Mouse (Mus musculus): ENCODE results near the gene Nupr1. TPM values are rescaled to one million over a fixed set of nuclear protein-coding genes. Genes with fewer than 3 reads are reported as not detected.

The Nupr1 gene
- polyA plus RNA-seq, 1 experiment from 2014 or later: 70.8 TPM

DNA sequence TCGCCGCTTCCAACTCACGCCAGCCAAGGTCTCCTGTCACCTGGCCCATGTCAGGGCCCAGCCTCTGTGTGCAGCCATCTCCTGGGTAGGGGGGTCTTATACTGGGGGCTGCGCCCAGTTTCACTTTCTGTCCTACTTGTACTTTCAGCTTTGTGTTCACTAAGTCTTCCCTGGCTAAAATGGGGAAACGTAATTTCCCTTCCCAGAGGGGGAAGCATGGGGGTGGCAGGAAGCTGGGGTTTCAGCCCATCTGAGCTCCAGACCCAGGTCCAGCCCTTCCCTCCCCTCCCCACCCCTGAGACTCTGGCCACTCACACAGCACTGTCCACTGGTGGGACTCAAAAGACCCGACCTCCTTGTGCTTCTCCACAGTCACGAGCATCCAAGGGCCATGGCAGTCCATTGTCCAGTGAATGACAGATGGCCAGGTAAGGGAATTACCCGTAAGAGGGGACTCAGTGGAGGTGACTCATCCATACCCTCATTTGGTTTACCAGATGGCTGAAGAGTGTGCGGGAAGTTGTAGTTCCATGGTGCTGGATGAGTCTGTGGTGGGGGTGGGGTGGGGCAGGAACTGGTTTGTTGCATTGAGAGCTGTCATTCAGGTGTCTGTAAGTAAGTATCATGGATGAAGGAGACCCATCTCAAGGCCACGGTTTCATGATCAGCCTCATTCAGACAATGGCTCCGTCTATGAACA, 35.6 kb downstream of the Nupr1 start, which contains the start of gene Il27:
TSS of gene Il27 (minus strand) at position 80 of the 700 bp plus-strand sequence.
- no peak for ATAC-seq
- Histone ChIP-seq H3K9ac (ENCODE audit: low read depth, low read length) (no peak within 1 kb of the TSS), H3K4me1 (ENCODE audit: control insufficient read depth, insufficient read depth, low read length) (no peaks in the 10 kb centered on the region), H3K9me3 (ENCODE audit: control insufficient read depth, low read length) (no peaks in the 10 kb centered on the region), H3K36me3 (ENCODE audit: control insufficient read depth, insufficient read depth, low read length) (no peaks in the 10 kb centered on the region), H3K4me3 (ENCODE audit: low read length) (no peak within 1 kb of the TSS), H3K27ac (ENCODE audit: low read length) (no peak within 1 kb of the TSS), H3K4me2 (ENCODE audit: low read depth, low read length) (no peak within 1 kb of the TSS), H3K27me3 (replicated peaks; ENCODE audit: control insufficient read depth, insufficient read depth, low read length) (no peaks in the 10 kb centered on the region)
- WGBS: 85% methylated on average over 11 of the region's 11 CpGs

DNA sequence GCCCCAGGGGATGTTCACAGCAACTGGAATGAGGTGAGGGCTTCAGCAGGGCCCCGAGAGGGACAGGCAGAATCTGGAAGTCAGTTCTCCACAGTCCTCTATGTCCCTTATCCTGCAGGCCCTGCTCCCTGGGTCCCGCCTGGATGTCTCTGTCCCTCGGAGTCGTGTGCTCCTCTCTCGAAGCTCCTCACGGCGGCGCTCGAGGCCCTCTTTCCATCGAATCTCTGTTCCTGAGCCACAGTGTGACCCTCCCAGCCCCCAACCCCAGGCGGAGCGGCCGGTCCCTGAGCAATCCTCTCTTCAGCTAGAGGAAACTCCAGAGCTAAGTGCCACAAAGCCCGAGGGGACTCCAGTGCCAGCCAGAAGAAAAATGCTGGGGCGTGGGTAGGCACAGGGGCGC, 42.9 kb downstream of the Nupr1 start:
- Histone ChIP-seq H3K9me3 (ENCODE audit: control insufficient read depth, low read length) (no peaks in the 10 kb centered on the region), H3K27ac (ENCODE audit: low read length) (no peak overlapping the region), H3K36me3 (ENCODE audit: control insufficient read depth, insufficient read depth, low read length) (no peaks in the 10 kb centered on the region), H3K4me2 (ENCODE audit: low read depth, low read length) (no peak overlapping the region), H3K4me1 (ENCODE audit: control insufficient read depth, insufficient read depth, low read length) (peaks cover 4% of the 10 kb centered on the region), H3K9ac (ENCODE audit: low read depth, low read length) (peak overlapping the region; percentile 34), H3K27me3 (replicated peaks; ENCODE audit: control insufficient read depth, insufficient read depth, low read length) (no peaks in the 10 kb centered on the region), H3K4me3 (ENCODE audit: low read length) (no peak overlapping the region)
- peak; percentile 41; the same call in 1 of the 2 replicates for ATAC-seq
- WGBS: 8% methylated on average over 16 of the region's 16 CpGs

DNA sequence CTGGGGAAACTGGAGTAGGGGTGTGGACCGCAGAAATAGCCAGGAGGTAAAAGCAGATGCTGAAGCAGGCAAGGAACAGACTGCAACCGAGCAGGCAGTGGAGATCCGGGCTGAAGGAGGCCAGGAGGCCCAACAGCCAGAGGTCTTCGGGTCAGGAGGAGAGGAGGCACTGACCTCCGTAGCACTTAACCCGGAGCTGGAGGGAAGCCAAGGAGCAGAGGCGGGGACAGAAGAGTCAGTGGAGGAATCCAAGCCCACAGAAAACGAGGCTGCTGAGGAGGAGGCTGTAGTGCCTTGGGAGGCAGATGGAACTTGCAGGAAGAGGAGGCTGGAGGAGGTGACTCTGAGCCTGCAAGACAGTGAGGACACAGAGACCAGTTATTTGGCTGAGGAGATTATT, 43.8 kb downstream of the Nupr1 start:
- Histone ChIP-seq H3K36me3 (ENCODE audit: control insufficient read depth, insufficient read depth, low read length) (no peaks in the 10 kb centered on the region), H3K27ac (ENCODE audit: low read length) (no peak overlapping the region), H3K27me3 (replicated peaks; ENCODE audit: control insufficient read depth, insufficient read depth, low read length) (no peaks in the 10 kb centered on the region), H3K9ac (ENCODE audit: low read depth, low read length) (no peak overlapping the region; the same call in 1 of the 2 replicates), H3K9me3 (ENCODE audit: control insufficient read depth, low read length) (no peaks in the 10 kb centered on the region), H3K4me3 (ENCODE audit: low read length) (no peak overlapping the region), H3K4me2 (ENCODE audit: low read depth, low read length) (no peak overlapping the region), H3K4me1 (ENCODE audit: control insufficient read depth, insufficient read depth, low read length) (peaks cover 7% of the 10 kb centered on the region)
- ATAC-seq: no peak
- 49% methylated on average over 8 of the region's 8 CpGs for WGBS

GRCm38 (mm10) chr7:126585717-126586116, 44.9 kb downstream of the Nupr1 start, which contains the start of gene Cln3:
Cln3 (minus strand) TSS chr7:126585817.
- no peak within 1 kb of the TSS; the same call in 1 of the 2 replicates for H3K9ac ChIP-seq (ENCODE audit: low read depth, low read length)
- ATAC-seq: no peak
- H3K9me3 ChIP-seq (ENCODE audit: control insufficient read depth, low read length): no peaks in the 10 kb centered on the region
- H3K27ac ChIP-seq (ENCODE audit: low read length): no peak within 1 kb of the TSS
- H3K4me3 ChIP-seq (ENCODE audit: low read length): no peak within 1 kb of the TSS
- peaks cover 7% of the 10 kb centered on the region for H3K4me1 ChIP-seq (ENCODE audit: control insufficient read depth, insufficient read depth, low read length)
- WGBS: 74% methylated on average over 6 of the region's 6 CpGs
- H3K4me2 ChIP-seq (ENCODE audit: low read depth, low read length): no peak within 1 kb of the TSS
- no peaks in the 10 kb centered on the region for H3K36me3 ChIP-seq (ENCODE audit: control insufficient read depth, insufficient read depth, low read length)
- H3K27me3 ChIP-seq (replicated peaks; ENCODE audit: control insufficient read depth, insufficient read depth, low read length): no peaks in the 10 kb centered on the region

DNA sequence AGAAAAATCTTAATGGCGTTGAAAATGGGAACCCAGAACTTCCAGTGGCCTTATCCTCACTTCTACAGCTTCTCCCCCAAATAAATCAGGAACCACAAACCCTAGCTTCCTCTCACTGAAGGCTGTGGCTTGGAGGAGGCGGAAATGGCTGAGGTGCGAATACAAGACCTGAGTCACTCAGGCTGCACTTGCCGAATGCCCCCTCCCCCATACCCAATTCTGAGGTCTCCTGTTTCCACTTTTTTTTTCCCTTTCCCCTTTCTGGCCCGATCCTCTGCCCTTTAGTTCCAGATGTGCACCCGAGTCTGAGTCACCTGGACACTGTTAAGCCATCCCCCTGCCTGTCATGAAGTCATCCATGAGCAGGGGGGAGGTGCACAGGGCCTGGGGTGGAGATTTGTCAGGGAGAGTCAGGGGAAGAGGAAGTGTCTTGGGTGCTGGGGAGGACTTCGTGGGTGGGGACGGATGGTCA, 46.1 kb downstream of the Nupr1 start, which contains the start of gene Apobr:
TSS of gene Apobr (plus strand) at position 437 of the 472 bp plus-strand sequence.
- Histone ChIP-seq H3K36me3 (ENCODE audit: control insufficient read depth, insufficient read depth, low read length) (no peaks in the 10 kb centered on the region), H3K27me3 (replicated peaks; ENCODE audit: control insufficient read depth, insufficient read depth, low read length) (no peaks in the 10 kb centered on the region), H3K4me2 (ENCODE audit: low read depth, low read length) (peak within 1 kb of the TSS; percentile 76), H3K27ac (ENCODE audit: low read length) (peak within 1 kb of the TSS; percentile 1; the same call in 1 of the 2 replicates), H3K4me1 (ENCODE audit: control insufficient read depth, insufficient read depth, low read length) (peaks cover 7% of the 10 kb centered on the region), H3K9ac (ENCODE audit: low read depth, low read length) (no peak within 1 kb of the TSS; the same call in 1 of the 2 replicates), H3K9me3 (ENCODE audit: control insufficient read depth, low read length) (no peaks in the 10 kb centered on the region), H3K4me3 (ENCODE audit: low read length) (peak within 1 kb of the TSS; percentile 63)
- ATAC-seq: no peak
- 81% methylated on average over 8 of the region's 8 CpGs for WGBS

- WGBS: 52% methylated on average over 6 of the region's 6 CpGs
- H3K4me2 ChIP-seq (ENCODE audit: low read depth, low read length): peak overlapping the region; percentile 76
- H3K27ac ChIP-seq (ENCODE audit: low read length): peak overlapping the region; percentile 84; the same call in 1 of the 2 replicates
- no peaks in the 10 kb centered on the region for H3K9me3 ChIP-seq (ENCODE audit: control insufficient read depth, low read length)
- no peaks in the 10 kb centered on the region for H3K27me3 ChIP-seq (replicated peaks; ENCODE audit: control insufficient read depth, insufficient read depth, low read length)
- ATAC-seq: no peak
- H3K36me3 ChIP-seq (ENCODE audit: control insufficient read depth, insufficient read depth, low read length): no peaks in the 10 kb centered on the region
- H3K9ac ChIP-seq (ENCODE audit: low read depth, low read length): peak overlapping the region; percentile 71
- H3K4me3 ChIP-seq (ENCODE audit: low read length): peak overlapping the region; percentile 63
- H3K4me1 ChIP-seq (ENCODE audit: control insufficient read depth, insufficient read depth, low read length): peaks cover 7% of the 10 kb centered on the region
Observed at GRCm38 (mm10) chr7:126583761-126584160, 46.9 kb downstream of the Nupr1 start.

- Histone ChIP-seq H3K9me3 (ENCODE audit: control insufficient read depth, low read length) (no peaks in the 10 kb centered on the region), H3K9ac (ENCODE audit: low read depth, low read length) (peak overlapping the region; percentile 71), H3K27me3 (replicated peaks; ENCODE audit: control insufficient read depth, insufficient read depth, low read length) (no peaks in the 10 kb centered on the region), H3K4me1 (ENCODE audit: control insufficient read depth, insufficient read depth, low read length) (peaks cover 7% of the 10 kb centered on the region), H3K27ac (ENCODE audit: low read length) (peak overlapping the region; percentile 84), H3K36me3 (ENCODE audit: control insufficient read depth, insufficient read depth, low read length) (no peaks in the 10 kb centered on the region), H3K4me3 (ENCODE audit: low read length) (peak overlapping the region; percentile 63), H3K4me2 (ENCODE audit: low read depth, low read length) (peak overlapping the region; percentile 76)
- under 1% methylated on average over 22 of the region's 22 CpGs for WGBS
- ATAC-seq: peak; percentile 89
Observed at GRCm38 (mm10) chr7:126583251-126583709, 47.4 kb downstream of the Nupr1 start.

DNA sequence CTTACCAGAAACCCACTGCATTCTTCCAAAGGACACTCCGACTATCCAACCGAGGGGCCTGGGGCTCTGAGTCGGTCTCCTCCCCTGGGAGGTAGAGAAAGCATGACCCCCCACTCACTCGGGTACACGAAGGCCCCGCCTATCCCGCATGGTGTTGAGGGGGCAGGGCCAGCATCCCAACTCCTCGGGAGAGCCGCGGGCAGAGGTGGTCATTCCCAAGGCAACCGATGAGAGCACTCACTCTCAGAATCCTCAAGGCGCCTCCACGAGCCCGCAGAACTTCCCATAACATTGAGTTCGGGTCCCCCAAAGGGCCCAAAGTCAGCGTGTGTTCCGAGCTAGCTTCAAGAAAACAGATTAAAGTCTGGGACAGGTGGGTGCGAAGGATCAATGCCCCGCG, 47.9 kb downstream of the Nupr1 start:
- 2% methylated on average over 20 of the region's 20 CpGs for WGBS
- Histone ChIP-seq H3K36me3 (ENCODE audit: control insufficient read depth, insufficient read depth, low read length) (no peaks in the 10 kb centered on the region), H3K4me3 (ENCODE audit: low read length) (peak overlapping the region; percentile 63), H3K4me1 (ENCODE audit: control insufficient read depth, insufficient read depth, low read length) (peaks cover 4% of the 10 kb centered on the region), H3K4me2 (ENCODE audit: low read depth, low read length) (peak overlapping the region; percentile 76), H3K9ac (ENCODE audit: low read depth, low read length) (peak overlapping the region; percentile 71), H3K9me3 (ENCODE audit: control insufficient read depth, low read length) (no peaks in the 10 kb centered on the region), H3K27ac (ENCODE audit: low read length) (0 out of 2 replicates have a peak overlapping the region, but pooled peaks have one; percentile 28), H3K27me3 (replicated peaks; ENCODE audit: control insufficient read depth, insufficient read depth, low read length) (no peaks in the 10 kb centered on the region)
- ATAC-seq: peak; percentile 76

DNA sequence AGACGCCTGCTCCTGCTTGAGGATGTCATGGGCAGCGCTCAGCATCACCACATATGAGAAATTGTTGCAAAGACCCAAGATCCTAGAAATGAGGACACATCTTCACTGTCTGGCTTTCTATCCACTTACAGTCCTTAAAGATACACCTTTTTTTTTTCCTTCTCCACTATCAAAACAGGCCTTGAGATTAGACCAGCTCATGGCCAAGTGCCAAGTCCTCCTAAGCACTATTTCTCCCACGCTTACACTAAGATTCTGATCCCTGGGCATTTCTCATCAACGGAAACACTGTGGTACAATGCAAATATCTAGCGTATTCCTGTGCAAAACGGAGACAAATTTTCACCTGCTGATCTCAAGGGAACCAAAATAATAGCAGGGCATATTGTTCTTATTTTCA, 49.0 kb downstream of the Nupr1 start:
- Histone ChIP-seq H3K36me3 (ENCODE audit: control insufficient read depth, insufficient read depth, low read length) (peaks cover 5% of the 10 kb centered on the region; the same call in 1 of the 2 replicates), H3K4me1 (ENCODE audit: control insufficient read depth, insufficient read depth, low read length) (peaks cover 4% of the 10 kb centered on the region), H3K4me3 (ENCODE audit: low read length) (no peak overlapping the region), H3K9me3 (ENCODE audit: control insufficient read depth, low read length) (no peaks in the 10 kb centered on the region), H3K27me3 (replicated peaks; ENCODE audit: control insufficient read depth, insufficient read depth, low read length) (no peaks in the 10 kb centered on the region), H3K27ac (ENCODE audit: low read length) (0 out of 2 replicates have a peak overlapping the region, but pooled peaks have one; percentile 10), H3K9ac (ENCODE audit: low read depth, low read length) (no peak overlapping the region), H3K4me2 (ENCODE audit: low read depth, low read length) (no peak overlapping the region)
- 78% methylated on average over 6 of the region's 6 CpGs for WGBS
- ATAC-seq: no peak

Data from intestine, embryonic 16.5 days (tissue).